Comparison of ENCODE assay signal across 14 mouse cellular contexts in genomic region chr3:138783859-138784640, GRCm38 (mm10). TPM values are rescaled to one million over a fixed set of nuclear protein-coding genes. Genes with fewer than 3 reads are reported as not detected.
DNase-seq lines count a peak whose midpoint lies in the region; ATAC-seq lines count a peak whose summit lies in the region.
"Had no signal": no experiment of that assay in that cellular context is flagged by ENCODE, and none has a peak within 500 bp of the region (broad histone marks: within the 10 kb centered on the region; RNA-seq: fewer than 3 reads in every experiment).

No protein-coding gene starts in this region.

- no peak overlapping the region for H3K4me3 ChIP-seq in midbrain, embryonic 15.5 days
- H3K4me3 ChIP-seq: embryonic facial prominence, embryonic 12.5 days; heart, adult 2 months; intestine, embryonic 15.5 days had no signal

- H3K27ac ChIP-seq in midbrain, embryonic 15.5 days: no peak overlapping the region
- H3K27ac ChIP-seq: embryonic facial prominence, embryonic 12.5 days; heart, adult 2 months; intestine, embryonic 15.5 days had no signal

- H3K9me3 ChIP-seq in midbrain, embryonic 15.5 days: no peaks in the 10 kb centered on the region
- H3K9me3 ChIP-seq: embryonic facial prominence, embryonic 12.5 days; G1E; intestine, embryonic 15.5 days had no signal

- no peak overlapping the region for H3K9ac ChIP-seq in midbrain, embryonic 15.5 days
- H3K9ac ChIP-seq: embryonic facial prominence, embryonic 12.5 days; intestine, embryonic 15.5 days had no signal

- peak; percentile 67 for ATAC-seq in cerebellum, adult (ENCODE audit: insufficient number of reproducible peaks, low FRiP score, low TSS enrichment)
- ATAC-seq in midbrain, embryonic 15.5 days (replicated peaks): peak; percentile 6; the same call in 1 of the 2 replicates
- ATAC-seq: intestine, embryonic 15.5 days had no signal

- no peak overlapping the region for H3K4me2 ChIP-seq in midbrain, embryonic 15.5 days
- H3K4me2 ChIP-seq: embryonic facial prominence, embryonic 12.5 days; intestine, embryonic 15.5 days had no signal

- peaks cover 40% of the 10 kb centered on the region for H3K4me1 ChIP-seq in midbrain, embryonic 15.5 days

- intact Hi-C loops in left cerebral cortex, postnatal 4 days (cut with DNase I): no loop called here
- intact Hi-C loops in left cerebral cortex, postnatal 36 days (cut with DNase I): no loop called here

- no peaks in the 10 kb centered on the region for H3K27me3 ChIP-seq in midbrain, embryonic 15.5 days (replicated peaks)
- H3K27me3 ChIP-seq: embryonic facial prominence, embryonic 12.5 days; intestine, embryonic 15.5 days had no signal

- DNase-seq in left cerebral cortex, postnatal 4 days: peak; percentile 95
- DNase-seq in left cerebral cortex, postnatal 36 days (ENCODE audit: low spot score in 2 of 2): no peak
- DNase-seq in cerebellum, postnatal 14 days: peak; percentile 97 to 98
- no peak for DNase-seq in adrenal gland, adult 2 months
- DNase-seq in adipocyte (ENCODE audit: low spot score) (no peak), liver (no peak)
- DNase-seq: adrenal gland, postnatal 36 days; heart, adult 2 months; right cerebral cortex, postnatal 25 days had no signal

- 85% methylated on average over 19 of the region's 19 CpGs for WGBS in midbrain, embryonic 15.5 days

- H3K36me3 ChIP-seq in midbrain, embryonic 15.5 days (replicated peaks): no peaks in the 10 kb centered on the region
- H3K36me3 ChIP-seq: embryonic facial prominence, embryonic 12.5 days; G1E; intestine, embryonic 15.5 days had no signal

RNA-seq across cellular contexts. Expression of gene Tspan5, which starts 42.1 kb away (rescaled TPM):
- 100 to 1,000 TPM; 191 to 200 TPM for total RNA-seq in left cerebral cortex, postnatal 4 days (2021)
- 100 to 1,000 TPM; 247 to 286 TPM for total RNA-seq in left cerebral cortex, postnatal 36 days (2021)
- polyA plus RNA-seq in midbrain, embryonic 15.5 days (2015; fragmentation: Nextera tagmentation; extraction: Ambion mirVana): 102 and 105 TPM in 2 replicates
- 10 to 100 TPM; 47.3 to 67.5 TPM for total RNA-seq in adrenal gland, adult 2 months (2021)
- 32.3 and 40.3 TPM in 2 replicates for polyA plus RNA-seq in adrenal gland, adult 2 months (2012; rRNA removed)
- polyA plus RNA-seq: G1E had no signal

Comparison
In these comparisons a context has a peak if more than half of its experiments do, and no peak if none do; other contexts are left out.
1. DNase-seq: peak in left cerebral cortex, postnatal 4 days (single experiment) and cerebellum, postnatal 14 days (2 of 2); none in left cerebral cortex, postnatal 36 days (0 of 2), adrenal gland, adult 2 months (single experiment), adipocyte (single experiment) and liver (single experiment).